Mouse (Mus musculus) cerebellum, adult (tissue): ENCODE measurements around the gene Btg2.

Source experiments
- ATAC-seq: cut with Nextera tagmentation; 2 replicates; pipeline ENCODE4 v1.9.2; 2017; ENCODE audit warnings: mild to moderate bottlenecking, moderate library complexity, mixed read lengths; ENCODE audit not compliant: insufficient number of reproducible peaks, low FRiP score, low TSS enrichment

Gene Btg2

DNA sequence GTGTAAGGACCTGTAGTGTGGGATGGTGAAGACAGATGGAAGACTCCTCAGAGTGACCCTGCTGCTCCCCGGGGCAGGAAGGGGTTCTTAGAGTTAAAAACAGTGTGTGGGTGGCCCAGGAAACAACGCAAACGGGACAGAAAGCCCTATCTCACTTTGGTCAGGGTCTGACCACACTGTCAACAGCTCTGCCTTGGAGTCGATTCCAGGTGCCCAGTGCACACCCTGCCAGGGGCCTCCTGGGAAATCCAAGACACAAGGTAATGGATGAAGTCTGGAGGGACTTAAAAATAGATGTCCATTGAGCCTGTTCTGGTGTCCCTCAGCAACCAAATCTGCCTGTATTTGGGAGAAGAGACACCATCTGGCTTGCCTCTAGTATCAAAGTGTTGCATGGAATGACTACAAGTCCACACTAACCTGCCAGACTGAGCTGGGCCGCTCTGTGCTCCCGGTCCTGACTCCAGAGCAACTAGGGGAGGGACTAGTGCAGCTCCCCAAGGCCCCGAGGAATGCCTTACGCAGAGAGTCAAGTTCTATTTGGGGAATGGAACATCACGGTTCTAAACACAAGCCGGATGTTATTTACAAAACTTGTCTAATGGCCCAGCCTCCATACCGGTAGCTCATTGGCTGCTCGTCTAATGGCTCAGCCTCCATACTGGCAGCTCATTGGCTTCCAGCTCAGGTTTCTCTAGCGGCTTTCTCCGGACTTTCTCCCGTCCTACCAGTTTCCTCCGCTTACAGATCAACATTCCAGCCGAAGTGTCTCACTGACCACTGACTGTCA is 20.0 kb upstream of the Btg2 start:
- peak; percentile 68; the same call in 1 of the 2 replicates for ATAC-seq

DNA sequence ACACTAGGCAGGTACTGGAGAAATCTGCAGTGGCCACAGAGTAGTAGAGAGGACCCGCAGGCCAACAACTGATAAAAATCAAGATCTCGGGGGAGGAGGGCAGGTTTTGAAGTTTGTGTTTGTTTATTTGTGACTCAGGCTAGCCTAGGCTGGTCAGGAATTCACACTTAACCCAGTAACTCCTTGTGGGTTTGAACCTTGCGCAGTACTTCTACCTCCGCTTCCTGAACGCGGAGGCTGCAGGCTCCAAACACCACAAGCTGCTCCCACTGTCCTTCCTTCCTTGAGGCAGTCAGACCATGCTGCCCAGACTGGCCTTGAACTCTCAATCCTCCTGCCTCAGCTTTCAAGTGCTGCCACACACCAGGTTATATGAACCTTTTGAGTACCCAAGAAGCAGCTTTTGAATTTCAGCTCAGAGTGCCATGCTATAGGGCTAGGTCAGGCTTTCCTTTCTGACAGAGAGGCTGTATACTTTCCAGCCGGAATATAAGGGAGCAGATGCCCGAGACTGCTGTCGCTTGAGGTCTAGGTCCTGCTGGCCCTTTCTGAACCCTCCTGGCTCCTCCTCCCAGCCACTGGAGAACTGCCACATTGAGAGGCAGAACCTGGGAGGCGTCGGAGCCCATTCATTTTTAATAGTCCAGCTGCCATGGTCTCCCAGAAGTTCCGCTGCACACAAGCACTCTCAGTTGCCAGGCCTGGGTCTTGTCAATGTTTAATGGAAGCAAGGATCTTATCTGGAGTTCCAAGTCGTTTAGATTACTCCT is 19.2 kb upstream of the Btg2 start:
- ATAC-seq = no peak

DNA sequence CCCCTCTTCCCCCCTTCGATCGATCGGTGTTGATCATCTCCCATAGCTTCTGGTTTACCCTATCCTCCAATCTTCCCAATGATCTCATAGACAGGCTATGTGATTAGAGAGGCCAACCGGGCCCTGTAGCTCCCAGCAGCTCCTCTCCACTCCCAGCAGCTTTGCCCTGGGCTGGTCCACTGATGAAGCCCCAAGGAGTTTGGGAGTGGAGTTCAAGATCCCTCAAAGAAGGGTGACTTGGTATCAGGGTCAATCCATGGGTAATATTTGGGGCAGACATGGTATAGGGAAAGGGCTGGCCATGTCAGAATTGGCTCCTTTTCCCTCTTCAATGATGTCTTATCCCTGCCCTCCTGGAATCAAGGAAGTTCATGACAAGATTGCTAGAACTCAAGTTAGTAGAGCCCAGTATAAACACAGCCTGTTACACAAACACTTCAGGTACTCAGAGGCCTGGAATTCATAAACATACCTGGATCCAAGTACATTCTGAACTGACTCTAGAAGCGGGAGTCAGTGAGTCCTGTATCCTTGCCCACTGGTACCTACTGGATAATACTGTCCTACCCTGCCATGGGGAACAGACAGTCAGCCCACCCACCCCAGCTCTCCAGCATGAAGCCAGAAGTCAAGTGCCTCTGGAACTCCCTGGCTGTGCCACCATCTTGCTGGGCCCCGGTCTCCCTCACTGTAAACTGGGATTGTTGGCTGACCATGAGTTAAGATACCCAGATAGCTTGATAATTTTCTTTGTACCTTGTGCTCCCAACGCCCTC is 18.3 kb upstream of the Btg2 start:
- no peak for ATAC-seq

GRCm38 (mm10) chr1:134096264-134096934 is 17.5 kb upstream of the Btg2 start:
- ATAC-seq = no peak

DNA sequence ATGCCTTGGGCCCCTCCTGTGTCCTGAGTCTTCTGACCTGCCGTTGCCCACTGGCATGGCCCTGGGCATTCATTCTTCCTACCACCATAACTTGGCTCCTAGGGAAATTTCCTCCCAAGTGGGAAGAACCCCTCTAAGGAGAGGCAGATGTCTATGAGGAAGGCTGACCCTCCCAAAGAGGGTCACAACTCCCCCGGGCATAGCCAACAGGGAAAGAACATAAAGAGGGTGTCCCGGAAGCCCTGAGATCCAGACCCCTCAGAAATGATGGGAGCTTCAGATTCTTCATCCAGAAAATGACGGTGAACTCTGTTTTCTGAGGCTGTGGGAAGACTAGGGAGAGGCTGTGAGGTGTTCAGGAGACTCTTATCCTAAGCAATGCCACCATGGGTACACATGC is 16.8 kb upstream of the Btg2 start:
- no peak for ATAC-seq

GRCm38 (mm10) chr1:134095033-134095612 is 16.2 kb upstream of the Btg2 start:
- no peak for ATAC-seq

GRCm38 (mm10) chr1:134093771-134094526 is 15.0 kb upstream of the Btg2 start:
- no peak for ATAC-seq

- peak; percentile 81 for ATAC-seq
Observed at GRCm38 (mm10) chr1:134092852-134093770, 14.2 kb upstream of the Btg2 start.

GRCm38 (mm10) chr1:134092368-134092767 is 13.4 kb upstream of the Btg2 start:
- no peak for ATAC-seq

DNA sequence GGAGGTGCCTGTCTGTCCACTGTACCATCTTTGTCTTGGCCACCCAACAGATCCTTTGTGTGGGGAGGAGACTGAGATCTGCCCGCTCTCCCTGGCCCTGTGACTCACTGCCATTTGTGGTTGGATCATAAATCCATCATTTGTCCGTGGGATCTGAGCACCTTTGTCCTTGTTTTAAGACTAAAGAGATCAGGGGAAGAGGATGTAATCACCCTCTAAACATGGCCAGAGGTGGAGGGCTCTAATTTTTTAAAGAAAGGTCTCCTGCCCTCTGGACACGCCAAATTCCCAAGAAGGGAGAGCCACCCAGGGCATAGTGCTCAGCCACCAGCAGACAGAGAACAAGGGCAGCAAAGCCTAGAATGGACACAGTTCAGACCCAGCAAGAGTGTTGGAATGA is 12.9 kb upstream of the Btg2 start:
- ATAC-seq = no peak

GRCm38 (mm10) chr1:134089074-134089473 is 10.2 kb upstream of the Btg2 start:
- ATAC-seq = no peak

GRCm38 (mm10) chr1:134086811-134087398 is 8.0 kb upstream of the Btg2 start:
- ATAC-seq = peak; percentile 49; the same call in 1 of the 2 replicates

DNA sequence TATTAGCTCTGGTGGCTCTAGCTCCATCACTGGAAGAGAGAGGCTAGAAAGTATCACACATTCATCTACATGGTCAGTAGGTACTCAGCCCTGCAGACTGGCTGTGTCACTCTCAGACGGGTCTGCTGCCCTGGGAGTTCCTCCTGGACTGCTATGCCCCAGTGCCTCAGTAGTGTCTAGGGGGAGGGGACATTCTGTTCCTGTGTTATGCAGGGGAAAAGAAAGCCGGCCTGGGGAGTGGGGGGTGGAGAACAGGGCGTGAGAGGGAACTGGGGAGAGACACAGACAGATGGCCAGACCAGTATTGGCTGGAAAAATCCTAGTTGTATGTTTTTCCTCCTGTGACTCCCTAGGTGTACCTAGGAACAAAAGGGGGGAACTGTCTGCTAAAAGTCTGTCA is 7.1 kb upstream of the Btg2 start:
- no peak for ATAC-seq

GRCm38 (mm10) chr1:134084128-134084527 is 5.2 kb upstream of the Btg2 start:
- ATAC-seq = no peak

- no peak for ATAC-seq
Observed at GRCm38 (mm10) chr1:134083676-134084075, 4.8 kb upstream of the Btg2 start.

DNA sequence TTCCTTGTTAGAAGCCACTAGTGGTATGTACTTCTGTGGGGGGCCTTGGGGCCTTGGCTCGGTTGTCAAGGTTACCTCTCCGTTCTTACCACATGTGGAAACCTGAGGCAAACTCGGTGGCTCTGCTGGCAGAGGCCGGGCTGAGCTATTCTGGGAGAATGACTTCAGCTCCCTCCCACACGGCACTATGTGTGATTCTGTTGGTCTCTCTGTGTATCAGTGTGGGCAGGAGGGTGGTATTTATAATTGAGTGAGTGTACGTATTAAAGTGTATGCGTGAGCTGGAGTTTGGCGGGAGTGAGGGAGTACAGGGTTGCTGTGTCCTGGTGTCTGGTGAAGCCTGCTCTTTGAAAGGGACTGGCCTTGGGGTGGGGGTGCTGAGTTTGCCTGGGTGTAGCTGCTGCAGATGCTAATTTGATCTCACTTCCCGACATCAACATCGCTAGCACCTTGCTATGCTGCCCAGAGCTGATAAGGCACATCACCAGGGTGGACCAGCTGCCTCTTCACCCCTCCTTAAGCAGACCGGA is 4.1 kb upstream of the Btg2 start:
- ATAC-seq = no peak

DNA sequence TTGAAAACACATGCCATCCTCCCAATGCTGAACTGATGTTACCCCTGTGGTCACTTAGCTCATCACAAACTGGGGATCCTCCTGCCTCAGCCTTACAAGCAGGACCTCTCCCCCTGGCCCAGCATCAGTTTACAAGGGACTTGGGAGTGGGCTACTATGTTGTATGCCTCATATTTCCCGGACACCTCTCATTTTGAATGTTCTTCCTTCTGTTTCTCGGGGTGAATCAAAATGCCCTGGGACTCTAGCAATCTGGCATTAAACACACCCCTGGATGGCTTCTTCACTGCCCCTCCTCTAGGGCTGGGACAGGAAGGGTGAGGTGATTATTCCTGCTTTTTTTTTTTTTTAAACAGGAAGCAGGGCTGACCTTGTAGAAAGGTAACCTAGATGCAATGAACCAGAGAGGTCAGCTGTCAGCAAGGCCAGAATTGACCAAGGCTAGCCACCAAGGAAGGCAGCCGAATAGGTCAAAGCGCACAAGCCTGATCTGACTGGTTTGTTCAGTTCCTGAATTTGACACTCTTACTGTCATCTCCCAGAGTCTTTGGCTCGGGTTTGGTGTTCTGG is 2.0 kb upstream of the Btg2 start:
- ATAC-seq = no peak
